Mouse (Mus musculus) lung, embryonic 15.5 days (tissue): ENCODE results near the gene Styx. TPM values are rescaled to one million over a fixed set of nuclear protein-coding genes. Genes with fewer than 3 reads are reported as not detected.

Experiments used
- ATAC-seq: fragments of 200-750 bp; cut with Nextera tagmentation; 2 replicates; pipeline ENCODE4 v1.8.0; 2017; ENCODE audit warnings: moderate number of reproducible peaks, borderline replicate concordance; ENCODE audit not compliant: low FRiP score, low TSS enrichment; ENCODE audit errors: extremely low read depth
- H3K27ac ChIP-seq: fragments of 300-500 bp; sonication (generic); 2 replicates; pipeline ENCODE4 v1.5.1; 2015; ENCODE audit warnings: moderate library complexity, mild to moderate bottlenecking, inconsistent platforms
- H3K27me3 ChIP-seq: fragments of 300-500 bp; sonication (generic); 2 replicates; pipeline ENCODE4 v1.6.1; 2015; ENCODE audit warnings: inconsistent platforms
- H3K36me3 ChIP-seq: fragments of 300-500 bp; sonication (generic); 2 replicates; pipeline ENCODE4 v1.6.1; 2015; ENCODE audit warnings: inconsistent platforms
- H3K4me1 ChIP-seq: fragments of 300-500 bp; sonication (generic); 2 replicates; pipeline ENCODE4 v1.6.1; 2015; ENCODE audit warnings: inconsistent platforms
- H3K4me2 ChIP-seq: fragments of 300-500 bp; sonication (generic); 2 replicates; pipeline ENCODE4 v1.6.1; 2015; ENCODE audit warnings: inconsistent platforms, mild to moderate bottlenecking, moderate library complexity
- H3K4me3 ChIP-seq: fragments of 300-500 bp; sonication (generic); 2 replicates; pipeline ENCODE4 v1.5.1; 2015; ENCODE audit warnings: mild to moderate bottlenecking, inconsistent platforms
- H3K9ac ChIP-seq: fragments of 300-500 bp; sonication (generic); 2 replicates; pipeline ENCODE4 v1.6.1; 2015; ENCODE audit warnings: inconsistent platforms
- H3K9me3 ChIP-seq: fragments of 300-500 bp; sonication (generic); 2 replicates; pipeline ENCODE4 v1.6.1; 2016; ENCODE audit warnings: inconsistent platforms
- WGBS: fragments of 180-500 bp; shearing (Covaris S2); methylation state at CpG from one replicate; pipeline ENCODE4 v1.1.7; 2015; 5-methylcytosine and 5-hydroxymethylcytosine counted together
- polyA plus RNA-seq: library from polyadenylated mRNA; unstranded; fragments of >200 nt; fragmentation: Nextera tagmentation; extraction: Ambion mirVana; gene quantifications from 2 replicates; pipeline ENCODE4 v1.2.1, GENCODE M21; 2015

Gene Styx
- polyA plus RNA-seq, 1 experiment from 2014 or later, result 68.9 TPM

- Histone ChIP-seq H3K9ac (no peak overlapping the region), H3K9me3 (no peaks in the 10 kb centered on the region), H3K27ac (no peak overlapping the region), H3K4me1 (no peaks in the 10 kb centered on the region), H3K4me2 (no peak overlapping the region), H3K36me3 (no peaks in the 10 kb centered on the region), H3K4me3 (no peak overlapping the region), H3K27me3 (no peaks in the 10 kb centered on the region)
- WGBS, result 63% methylated on average over 4 of the region's 4 CpGs
- ATAC-seq, result no peak
Measured at GRCm38 (mm10) chr14:45419323-45419722, 68.4 kb downstream of the Styx start.

GRCm38 (mm10) chr14:45422371-45422770 lies 71.5 kb downstream of the Styx start:
- H3K9ac ChIP-seq, result no peak overlapping the region
- no peaks in the 10 kb centered on the region for H3K4me1 ChIP-seq
- H3K36me3 ChIP-seq, result no peaks in the 10 kb centered on the region
- no peaks in the 10 kb centered on the region for H3K9me3 ChIP-seq
- no peak overlapping the region for H3K27ac ChIP-seq
- WGBS, result 58% methylated on average over 4 of the region's 4 CpGs
- H3K4me2 ChIP-seq, result no peak overlapping the region
- no peaks in the 10 kb centered on the region for H3K27me3 ChIP-seq
- no peak overlapping the region for H3K4me3 ChIP-seq
- no peak for ATAC-seq

- Histone ChIP-seq H3K4me2 (no peak overlapping the region), H3K4me3 (no peak overlapping the region), H3K27ac (no peak overlapping the region), H3K4me1 (no peaks in the 10 kb centered on the region), H3K9me3 (no peaks in the 10 kb centered on the region), H3K36me3 (no peaks in the 10 kb centered on the region), H3K27me3 (no peaks in the 10 kb centered on the region), H3K9ac (no peak overlapping the region)
- peak; percentile 65; the same call in 1 of the 2 replicates for ATAC-seq
- 6% methylated on average over 5 of the region's 5 CpGs for WGBS
Measured at GRCm38 (mm10) chr14:45423220-45423619, 72.3 kb downstream of the Styx start.

GRCm38 (mm10) chr14:45430066-45430842 lies 79.4 kb downstream of the Styx start:
- Histone ChIP-seq H3K4me3 (no peak overlapping the region), H3K36me3 (no peaks in the 10 kb centered on the region), H3K4me2 (no peak overlapping the region), H3K9me3 (0 out of 2 replicates have a peak, but pooled peaks cover 4% of the 10 kb centered on the region), H3K27me3 (no peaks in the 10 kb centered on the region), H3K27ac (no peak overlapping the region), H3K9ac (no peak overlapping the region), H3K4me1 (no peaks in the 10 kb centered on the region)
- no peak for ATAC-seq
- 86% methylated on average over 13 of the region's 13 CpGs for WGBS

- Histone ChIP-seq H3K4me2 (no peak overlapping the region), H3K4me1 (no peaks in the 10 kb centered on the region), H3K36me3 (no peaks in the 10 kb centered on the region), H3K27me3 (no peaks in the 10 kb centered on the region), H3K9ac (no peak overlapping the region), H3K27ac (no peak overlapping the region), H3K4me3 (no peak overlapping the region), H3K9me3 (0 out of 2 replicates have a peak, but pooled peaks cover 4% of the 10 kb centered on the region)
- WGBS, result 67% methylated on average over 4 of the region's 4 CpGs
- no peak for ATAC-seq
Measured at GRCm38 (mm10) chr14:45432003-45432402, 81.1 kb downstream of the Styx start.

- Histone ChIP-seq H3K36me3 (no peaks in the 10 kb centered on the region), H3K4me2 (no peak overlapping the region), H3K4me1 (no peaks in the 10 kb centered on the region), H3K27ac (no peak overlapping the region), H3K4me3 (no peak overlapping the region), H3K9me3 (0 out of 2 replicates have a peak, but pooled peaks cover 4% of the 10 kb centered on the region), H3K27me3 (no peaks in the 10 kb centered on the region), H3K9ac (no peak overlapping the region)
- 67% methylated on average over 6 of the region's 6 CpGs for WGBS
- ATAC-seq, result no peak
Measured at GRCm38 (mm10) chr14:45434220-45434619, 83.3 kb downstream of the Styx start.

GRCm38 (mm10) chr14:45438250-45438930 lies 87.5 kb downstream of the Styx start:
- no peak overlapping the region for H3K27ac ChIP-seq
- no peaks in the 10 kb centered on the region for H3K36me3 ChIP-seq
- no peaks in the 10 kb centered on the region for H3K27me3 ChIP-seq
- no peak for ATAC-seq
- no peak overlapping the region for H3K9ac ChIP-seq
- no peak overlapping the region for H3K4me3 ChIP-seq
- WGBS, result 62% methylated on average over 19 of the region's 19 CpGs
- H3K9me3 ChIP-seq, result no peaks in the 10 kb centered on the region
- no peak overlapping the region for H3K4me2 ChIP-seq
- H3K4me1 ChIP-seq, result peaks cover 10% of the 10 kb centered on the region; the same call in 1 of the 2 replicates

- H3K4me3 ChIP-seq, result no peak overlapping the region
- peaks cover 10% of the 10 kb centered on the region; the same call in 1 of the 2 replicates for H3K4me1 ChIP-seq
- ATAC-seq, result no peak
- H3K27ac ChIP-seq, result no peak overlapping the region
- 94% methylated on average over 2 of the region's 2 CpGs for WGBS
- H3K9ac ChIP-seq, result no peak overlapping the region
- no peaks in the 10 kb centered on the region for H3K27me3 ChIP-seq
- H3K9me3 ChIP-seq, result no peaks in the 10 kb centered on the region
- H3K4me2 ChIP-seq, result no peak overlapping the region
- no peaks in the 10 kb centered on the region for H3K36me3 ChIP-seq
Measured at GRCm38 (mm10) chr14:45438931-45439275, 88.0 kb downstream of the Styx start.

GRCm38 (mm10) chr14:45439387-45439786 lies 88.5 kb downstream of the Styx start:
- no peak overlapping the region for H3K9ac ChIP-seq
- no peak overlapping the region for H3K27ac ChIP-seq
- H3K9me3 ChIP-seq, result no peaks in the 10 kb centered on the region
- H3K4me3 ChIP-seq, result no peak overlapping the region
- no peak overlapping the region for H3K4me2 ChIP-seq
- H3K4me1 ChIP-seq, result peaks cover 10% of the 10 kb centered on the region; the same call in 1 of the 2 replicates
- 81% methylated on average over 9 of the region's 9 CpGs for WGBS
- no peak for ATAC-seq
- no peaks in the 10 kb centered on the region for H3K36me3 ChIP-seq
- no peaks in the 10 kb centered on the region for H3K27me3 ChIP-seq

- ATAC-seq, result no peak
- no peak overlapping the region for H3K9ac ChIP-seq
Measured at GRCm38 (mm10) chr14:45441291-45441690, 90.4 kb downstream of the Styx start.

GRCm38 (mm10) chr14:45442781-45443560 lies 92.1 kb downstream of the Styx start:
- no peak overlapping the region for H3K4me2 ChIP-seq
- H3K9me3 ChIP-seq, result no peaks in the 10 kb centered on the region
- no peaks in the 10 kb centered on the region for H3K27me3 ChIP-seq
- H3K4me3 ChIP-seq, result no peak overlapping the region
- WGBS, result 49% methylated on average over 12 of the region's 12 CpGs
- H3K9ac ChIP-seq, result no peak overlapping the region
- 0 out of 2 replicates have a peak, but pooled peaks have one; percentile 49 for ATAC-seq
- H3K36me3 ChIP-seq, result no peaks in the 10 kb centered on the region
- peak overlapping the region; percentile 5; the same call in 1 of the 2 replicates for H3K27ac ChIP-seq
- H3K4me1 ChIP-seq, result peaks cover 25% of the 10 kb centered on the region

More at GRCm38 (mm10) chr14:45441291-45441690, 90.4 kb downstream of the Styx start:
- H3K4me2 ChIP-seq, result no peak overlapping the region
- H3K27ac ChIP-seq, result no peak overlapping the region
- 81% methylated on average over 6 of the region's 6 CpGs for whole genome bisulfite sequencing
- no peaks in the 10 kb centered on the region for H3K36me3 ChIP-seq
- H3K27me3 ChIP-seq, result no peaks in the 10 kb centered on the region
- H3K9me3 ChIP-seq, result no peaks in the 10 kb centered on the region
- no peak overlapping the region for H3K4me3 ChIP-seq
- H3K4me1 ChIP-seq, result peaks cover 20% of the 10 kb centered on the region
